Mouse (Mus musculus) urinary bladder, postnatal 14 days (tissue): Measurements from ENCODE around the gene Sar1b.
"Not testable (repeated sequence)": the region's sequence is repeated elsewhere in the genome, so short reads cannot be mapped to it uniquely, and the experiment has no call there.

Experiments used
- DNase-seq: peaks from one replicate; pipeline ENCODE4 v3.0.0; 2021; ENCODE audit warnings: low spot score

The Sar1b gene

DNA sequence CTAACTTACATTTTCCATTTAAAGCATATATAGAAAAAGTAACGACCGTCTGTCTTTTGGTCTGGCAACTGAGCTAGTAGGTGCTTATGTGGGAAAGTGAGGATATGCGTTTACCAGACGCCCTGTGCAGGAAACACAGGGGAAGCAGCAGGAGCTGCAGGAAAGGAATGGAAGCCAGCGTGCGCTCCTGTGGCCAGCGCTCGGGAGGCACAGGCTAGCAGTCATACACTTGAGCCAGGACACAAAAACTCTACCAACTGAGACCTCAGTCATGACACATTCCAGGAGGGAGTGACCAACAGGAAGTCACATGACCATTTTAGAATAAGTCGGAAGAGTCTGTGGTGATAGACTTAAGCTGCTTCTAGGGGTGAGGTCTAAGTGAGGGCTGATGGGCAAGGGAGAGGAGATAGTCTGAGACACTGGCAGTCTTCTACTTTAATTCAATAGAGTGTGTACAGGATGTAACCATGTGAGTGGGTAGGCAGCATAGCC, 17.3 kb downstream of the Sar1b start:
- DNase-seq, result no peak

DNA sequence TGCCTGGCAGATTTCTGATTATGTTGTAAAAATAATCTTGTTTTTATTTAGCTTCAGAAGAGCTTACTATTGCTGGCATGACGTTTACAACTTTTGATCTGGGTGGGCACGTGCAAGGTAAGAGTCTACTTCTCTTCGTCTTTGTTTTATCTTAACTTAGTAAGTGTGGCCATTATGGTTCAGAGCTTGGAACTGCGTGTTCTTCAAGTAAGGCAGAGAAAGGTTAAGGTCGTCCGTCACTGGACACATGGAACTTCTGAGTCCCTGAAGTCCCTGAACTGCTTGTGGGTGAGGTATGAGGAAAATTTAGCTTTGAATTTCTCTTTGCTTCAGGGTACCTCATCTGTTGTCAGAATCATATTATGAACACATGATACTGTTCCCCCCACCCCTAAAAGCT, 19.2 kb downstream of the Sar1b start:
- DNase-seq, result no peak

DNA sequence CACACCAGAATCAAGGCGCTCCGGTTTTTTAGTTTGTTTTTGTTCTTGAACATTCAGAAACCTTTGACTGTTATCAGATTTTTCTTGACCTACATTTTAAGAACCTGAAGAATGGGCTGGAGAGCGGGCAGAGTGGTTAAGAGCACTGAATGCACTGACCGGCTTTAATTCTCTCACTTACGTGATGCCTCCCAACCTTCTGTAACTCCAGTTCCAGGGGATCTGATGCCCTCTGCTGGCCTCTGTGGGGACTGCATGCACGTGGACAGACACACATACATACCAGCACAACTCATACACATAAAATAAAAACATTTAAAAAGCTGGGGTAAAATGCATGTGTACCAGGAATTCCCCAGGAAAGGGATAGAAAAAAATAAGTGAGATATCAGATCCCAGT, 22.4 kb downstream of the Sar1b start:
- DNase-seq, result peak; percentile 57

DNA sequence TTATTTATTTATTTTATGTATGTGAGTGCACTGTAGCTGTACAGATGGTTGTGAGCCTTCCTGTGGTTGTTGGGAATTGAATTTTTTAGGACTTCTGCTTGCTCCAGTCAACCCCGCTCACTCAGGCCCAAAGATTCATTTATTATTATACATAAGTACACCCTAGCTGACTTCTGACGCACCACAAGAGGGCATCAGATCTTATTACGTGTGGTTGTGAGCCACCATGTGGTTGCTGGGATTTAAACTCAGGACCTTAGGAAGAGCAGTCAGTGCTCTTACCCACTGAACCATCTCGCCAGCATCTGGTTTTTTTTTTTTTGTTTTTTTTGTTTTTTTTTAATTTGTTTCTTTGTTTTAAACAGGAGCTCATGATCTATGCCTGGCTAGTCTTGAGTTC, 26.2 kb downstream of the Sar1b start:
- DNase-seq, result not testable (repeated sequence)

DNA sequence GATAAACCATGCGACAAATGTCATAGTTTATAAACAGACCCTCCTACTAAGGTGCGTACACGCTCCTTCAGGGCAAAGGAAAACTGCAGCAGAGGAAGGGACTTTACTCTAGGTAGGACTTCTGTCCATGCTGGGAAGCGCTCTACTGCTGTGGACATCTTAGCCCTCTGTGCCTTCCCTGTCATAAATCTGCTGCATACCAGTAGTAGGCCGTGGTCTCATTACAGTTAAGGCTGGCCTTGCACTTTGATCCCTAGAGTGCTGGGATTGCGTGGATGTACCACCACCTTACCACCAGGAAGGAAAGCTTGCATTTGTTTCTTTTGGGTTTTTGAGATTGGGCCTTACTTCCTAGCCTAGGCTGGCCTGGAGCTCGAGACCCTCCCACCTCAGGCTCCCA, 27.2 kb downstream of the Sar1b start:
- DNase-seq, result no peak

DNA sequence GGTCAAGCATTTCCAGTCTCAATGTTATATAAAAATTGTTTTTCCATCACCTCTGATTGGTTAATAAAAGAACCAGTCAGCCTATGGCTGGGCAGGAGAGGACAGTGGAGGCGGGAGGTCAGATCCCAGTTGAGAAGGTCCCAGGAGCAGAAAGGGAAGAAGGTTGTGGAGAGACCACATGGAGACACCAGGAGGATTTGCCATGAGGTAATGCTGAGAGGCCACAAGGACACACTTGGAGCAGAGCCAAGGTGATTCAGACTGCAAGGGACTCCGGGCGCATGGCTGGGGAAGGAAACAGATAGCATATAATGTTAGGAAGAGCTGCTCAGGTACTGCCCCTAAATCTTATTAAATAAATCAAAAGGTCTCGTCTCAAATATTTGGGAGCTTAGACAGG, 32.8 kb downstream of the Sar1b start:
- DNase-seq, result peak; percentile 40

DNA sequence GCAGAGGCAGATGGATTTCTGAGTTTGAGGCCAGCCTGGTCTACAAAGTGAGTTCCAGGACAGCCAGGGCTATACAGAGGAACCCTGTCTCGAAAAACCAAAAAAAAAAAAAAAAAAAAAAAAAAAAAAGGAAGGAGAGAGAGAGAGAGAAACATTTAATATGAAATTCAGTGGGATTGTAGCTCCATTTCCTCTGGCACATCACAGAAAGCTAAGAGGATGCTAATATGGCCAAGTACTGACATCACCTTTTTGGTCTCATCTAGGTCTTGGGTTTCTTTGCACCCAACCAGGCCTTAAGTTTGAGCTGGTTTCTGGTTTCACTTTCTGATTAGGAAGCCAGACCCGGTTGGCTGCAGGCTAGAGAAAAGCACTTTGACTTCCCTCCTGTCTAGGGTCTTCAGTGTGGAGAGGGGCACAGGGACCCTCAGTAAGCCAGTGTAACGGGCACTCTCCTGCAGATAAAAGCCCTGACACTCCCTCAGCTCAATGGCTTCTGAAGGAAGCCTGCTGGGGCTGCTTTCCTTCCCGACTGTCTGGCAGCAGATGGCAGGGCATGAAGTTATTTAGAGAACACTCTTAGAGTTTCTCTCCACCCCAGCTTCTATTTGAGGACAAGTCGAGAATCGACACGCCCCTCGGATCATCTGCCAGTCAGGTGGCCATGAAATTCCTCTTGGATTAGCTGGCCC, 37.3 kb downstream of the Sar1b start:
- no peak for DNase-seq

DNA sequence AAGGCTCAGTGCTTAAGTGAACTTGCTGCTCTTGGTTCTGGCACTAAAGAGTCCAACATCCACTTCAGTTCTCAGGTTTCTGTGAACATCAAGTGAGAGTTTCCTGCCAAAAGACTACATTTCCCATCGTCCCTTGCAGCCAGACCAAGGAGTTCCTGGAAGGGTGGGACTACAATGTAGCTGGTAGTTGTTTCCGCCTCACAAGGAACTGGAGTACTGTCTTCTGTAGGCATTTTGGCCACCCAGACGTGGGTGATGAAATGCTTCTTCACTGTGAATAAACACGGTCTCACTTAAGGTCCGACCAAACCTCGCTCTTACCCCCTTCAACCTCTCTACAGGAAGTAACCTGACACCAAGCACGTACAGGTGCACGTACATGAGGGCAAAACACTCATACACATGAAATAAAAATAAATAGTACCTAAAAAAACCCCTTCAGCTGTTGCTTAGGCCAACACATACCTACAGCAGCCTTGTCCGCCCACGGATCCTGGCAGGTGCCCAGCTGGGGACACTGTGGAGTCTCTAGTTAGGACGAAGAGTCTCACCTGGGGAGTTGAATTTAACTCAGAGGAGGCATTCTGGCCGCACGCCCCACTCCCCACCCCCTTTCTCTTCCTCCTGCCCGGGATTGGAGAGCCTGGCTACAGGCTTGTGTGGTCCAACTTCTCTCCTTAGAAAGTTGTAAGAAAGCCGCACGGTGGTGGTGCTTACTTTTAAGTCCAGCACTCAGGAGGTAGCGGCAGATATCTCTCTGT, 41.9 kb downstream of the Sar1b start:
- DNase-seq, result peak; percentile 79

DNA sequence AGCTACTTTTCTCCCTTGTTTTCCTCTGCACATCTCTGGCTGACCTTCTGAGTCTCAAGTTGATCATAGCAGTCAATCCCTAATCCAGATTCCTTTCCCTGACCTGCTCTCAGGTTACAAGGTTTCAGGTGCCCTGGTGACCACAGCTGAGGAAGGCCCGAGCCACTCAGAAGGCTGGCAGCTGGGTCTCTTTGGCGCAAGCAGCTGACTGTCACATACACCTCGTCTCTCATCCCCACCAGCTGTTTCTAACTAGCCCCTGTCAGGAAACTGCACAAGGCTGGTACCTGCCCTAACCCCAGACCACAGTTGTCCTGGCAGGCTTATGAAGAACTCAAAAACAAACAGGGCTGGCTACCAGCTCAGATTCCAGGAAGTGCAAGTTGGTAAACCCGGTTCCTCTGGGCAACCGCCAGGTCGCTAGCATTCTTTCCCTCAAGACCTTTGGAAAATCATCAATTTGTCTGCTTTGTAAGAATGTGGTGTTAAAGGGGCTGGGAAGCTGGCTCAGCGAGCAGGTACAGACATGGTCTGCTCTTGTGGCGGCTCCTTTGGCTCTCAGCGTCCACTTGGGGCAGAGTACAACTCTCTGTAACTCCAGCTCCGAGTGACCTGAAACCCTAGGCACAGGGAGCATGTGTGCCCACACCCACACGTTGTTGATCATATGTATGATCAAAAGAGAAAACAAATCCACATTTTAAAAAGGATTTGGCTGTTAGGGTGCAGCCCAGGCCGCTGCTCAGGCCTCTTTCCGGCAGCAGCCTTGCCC, 43.8 kb downstream of the Sar1b start:
- no peak for DNase-seq

DNA sequence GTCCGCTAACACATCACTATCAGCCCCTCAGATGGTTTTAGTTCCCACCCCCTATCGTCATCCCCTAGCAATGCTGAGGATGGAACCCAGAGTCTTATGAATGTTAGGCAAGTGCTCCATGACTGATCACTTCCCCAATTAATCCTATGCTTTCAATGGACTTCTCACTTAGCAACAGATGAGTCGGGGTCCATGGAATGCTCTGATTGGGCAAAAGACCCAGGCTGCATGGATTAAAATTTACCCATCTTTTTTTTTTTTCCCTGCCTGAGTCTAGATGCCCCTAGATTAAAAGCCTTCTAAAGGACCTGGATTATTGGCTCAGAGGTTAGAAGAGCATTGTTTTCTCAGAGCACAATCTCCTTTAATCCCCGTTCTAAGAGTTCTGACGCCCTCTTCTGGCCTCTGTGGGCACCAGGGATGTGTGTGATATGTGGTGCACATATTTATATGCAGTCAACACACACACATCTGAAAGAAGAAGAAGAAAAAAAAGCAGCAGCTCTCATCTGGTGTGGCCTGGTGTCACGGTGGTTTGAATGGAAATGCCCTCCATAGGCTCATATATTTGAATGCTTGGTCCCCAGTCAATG, 46.2 kb downstream of the Sar1b start:
- no peak for DNase-seq

DNA sequence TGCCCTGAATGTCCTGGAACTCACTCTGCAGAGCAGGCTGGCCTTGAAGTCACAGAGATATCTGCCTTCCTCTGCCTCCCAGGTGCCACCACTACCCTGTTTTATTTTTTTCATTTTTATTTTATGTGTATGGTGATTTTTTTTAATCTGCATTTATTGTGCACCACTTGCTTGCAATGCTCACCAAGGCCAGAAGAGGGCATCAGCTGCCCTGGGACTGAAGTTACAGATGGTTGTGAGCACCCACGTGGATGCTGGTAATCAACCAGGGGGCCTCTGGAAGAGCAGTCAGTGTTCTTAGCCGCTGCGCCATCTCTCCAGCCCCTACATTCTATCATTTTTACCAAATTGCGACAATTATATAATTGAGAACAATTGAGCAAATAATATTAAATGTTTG, 47.7 kb downstream of the Sar1b start:
- DNase-seq, result no peak

DNA sequence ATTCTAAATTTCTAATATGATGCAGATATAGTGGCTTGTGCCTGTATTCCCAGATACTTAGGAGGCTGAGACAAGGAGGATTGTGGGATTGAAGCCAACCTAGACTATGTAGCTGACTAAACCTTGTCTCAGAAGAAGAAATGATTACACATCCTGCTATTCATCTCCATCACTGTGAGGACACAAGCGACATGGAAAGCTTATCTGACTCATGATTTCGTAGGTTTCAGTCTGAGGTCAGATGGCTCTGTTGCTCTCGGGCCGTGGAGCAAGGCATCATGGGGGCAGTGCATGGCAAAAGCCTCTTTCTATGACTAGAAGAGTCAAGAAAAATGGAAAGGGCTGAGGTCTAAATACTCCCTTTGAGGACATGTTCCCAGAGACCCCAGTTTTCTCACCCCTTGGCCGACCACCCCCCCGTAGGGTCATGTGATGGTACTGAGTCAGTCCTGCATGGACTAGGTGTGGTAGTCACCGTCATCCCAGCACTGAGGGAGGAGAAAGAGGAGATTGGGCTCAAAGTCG, 48.6 kb downstream of the Sar1b start:
- DNase-seq, result no peak

DNA sequence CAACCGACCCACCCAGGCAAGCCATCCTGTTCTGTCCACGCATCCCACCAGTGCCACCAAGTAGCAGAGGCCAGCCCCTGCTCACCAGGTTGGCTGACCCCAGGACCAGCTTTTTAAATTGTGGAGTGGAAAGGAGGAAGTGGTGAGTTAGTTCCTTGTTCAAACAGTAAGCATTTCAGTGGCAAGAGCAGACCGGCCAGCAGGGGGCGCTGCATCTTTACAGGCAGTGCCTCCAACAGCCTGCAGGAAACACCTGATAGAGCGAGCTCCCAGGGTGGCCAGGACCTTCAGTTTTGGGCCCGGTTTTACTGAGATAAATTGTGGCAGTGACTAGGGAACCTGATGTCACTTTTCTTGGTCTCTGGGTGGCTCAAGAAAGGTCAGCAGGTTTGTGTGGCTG, 54.3 kb downstream of the Sar1b start:
- peak; percentile 93 for DNase-seq

DNA sequence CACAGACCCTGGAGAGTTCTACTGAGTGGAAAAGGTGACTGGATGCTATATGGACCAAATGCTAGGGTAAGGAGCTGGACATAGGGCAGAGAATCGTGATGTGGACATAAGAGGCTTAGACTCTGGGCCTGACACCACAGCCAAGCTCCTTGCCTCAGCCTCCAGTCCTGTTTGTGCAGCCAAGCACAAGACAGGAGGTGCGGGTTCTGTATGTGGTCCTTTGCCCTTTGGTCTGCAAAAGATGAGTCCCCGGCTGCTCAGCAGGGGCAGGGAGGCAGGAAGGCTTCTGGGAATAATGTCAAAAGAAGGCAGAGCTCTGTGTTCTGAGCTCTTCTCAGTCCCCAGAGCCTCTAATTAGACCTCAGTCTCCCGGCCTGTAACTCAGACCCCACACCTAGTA, 55.4 kb downstream of the Sar1b start:
- DNase-seq, result no peak

DNA sequence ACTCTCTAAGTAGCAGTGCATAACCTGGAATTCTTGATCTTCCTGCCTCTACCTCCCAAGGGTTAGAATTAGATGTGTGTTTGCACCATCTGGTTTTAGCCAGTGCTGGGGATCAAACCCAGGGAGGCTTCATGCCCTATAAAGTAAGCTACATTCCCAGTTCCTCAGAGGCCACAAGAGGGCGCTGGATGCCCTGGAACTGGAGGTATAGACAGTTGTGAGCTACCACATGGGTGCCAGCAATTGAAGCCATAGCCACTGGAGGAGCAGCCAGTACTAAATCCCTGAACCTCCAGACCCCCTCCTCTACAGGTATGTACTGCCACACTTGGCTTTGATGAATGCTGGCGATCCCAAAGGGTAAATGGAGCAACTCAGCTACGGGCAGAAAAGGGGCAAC, 56.5 kb downstream of the Sar1b start:
- DNase-seq, result peak; percentile 56

DNA sequence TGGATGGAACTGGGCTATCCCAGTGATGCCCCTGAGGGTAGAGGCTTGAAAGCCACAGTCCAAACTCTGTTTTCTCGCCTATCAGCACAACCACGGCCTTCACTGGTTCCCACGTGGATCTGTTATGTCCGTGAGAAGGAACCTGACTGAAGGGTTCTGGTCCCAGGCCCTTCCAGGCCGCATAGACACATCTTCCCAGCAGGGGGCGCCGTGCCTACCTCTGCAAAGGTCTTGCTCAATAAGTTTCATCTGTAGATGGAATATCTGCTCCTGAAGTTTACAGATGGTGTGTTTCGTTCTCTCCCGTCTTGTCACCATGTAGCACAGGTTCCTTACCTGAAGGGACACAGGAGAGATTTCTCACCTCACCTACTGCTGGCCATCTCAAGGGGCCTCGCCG, 57.4 kb downstream of the Sar1b start:
- peak; percentile 86 for DNase-seq

DNA sequence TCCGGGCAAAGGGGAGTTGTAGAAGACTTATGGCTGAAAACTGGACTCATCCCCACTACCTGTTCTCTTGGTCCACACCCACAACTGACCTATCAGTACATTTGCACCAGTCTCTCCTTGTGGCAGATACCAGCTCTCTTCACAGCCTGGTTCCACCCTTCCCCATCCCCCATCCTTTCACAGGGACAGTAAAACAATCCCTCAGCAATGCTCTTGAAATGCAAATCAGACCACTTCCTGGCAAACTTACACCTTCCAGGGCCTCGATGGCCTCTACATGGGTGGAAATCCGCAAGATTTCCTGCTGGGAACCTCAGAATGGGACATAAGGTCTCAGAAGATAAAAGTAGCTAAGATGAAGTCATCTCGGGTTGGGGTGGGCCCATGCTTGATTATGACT, 59.2 kb downstream of the Sar1b start:
- no peak for DNase-seq

DNA sequence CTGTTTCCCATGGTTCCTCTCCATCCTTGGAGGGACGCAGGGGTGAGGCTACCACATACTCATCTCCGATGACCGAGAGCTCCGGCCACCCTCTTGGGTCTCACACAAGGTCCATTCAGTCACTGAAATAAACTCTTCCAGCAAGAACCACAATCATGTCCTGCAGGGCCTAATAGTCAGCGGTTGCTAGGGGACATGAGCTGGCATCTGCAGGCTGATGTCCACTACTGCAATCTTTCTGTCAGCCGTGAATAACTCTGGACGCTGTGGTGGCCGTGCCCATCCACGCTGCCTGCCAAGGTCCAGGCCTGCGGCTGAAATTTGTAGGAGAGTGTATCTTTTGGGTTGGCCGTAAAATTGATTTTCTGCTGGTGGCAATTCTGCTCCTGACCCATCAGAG, 59.8 kb downstream of the Sar1b start:
- no peak for DNase-seq

DNA sequence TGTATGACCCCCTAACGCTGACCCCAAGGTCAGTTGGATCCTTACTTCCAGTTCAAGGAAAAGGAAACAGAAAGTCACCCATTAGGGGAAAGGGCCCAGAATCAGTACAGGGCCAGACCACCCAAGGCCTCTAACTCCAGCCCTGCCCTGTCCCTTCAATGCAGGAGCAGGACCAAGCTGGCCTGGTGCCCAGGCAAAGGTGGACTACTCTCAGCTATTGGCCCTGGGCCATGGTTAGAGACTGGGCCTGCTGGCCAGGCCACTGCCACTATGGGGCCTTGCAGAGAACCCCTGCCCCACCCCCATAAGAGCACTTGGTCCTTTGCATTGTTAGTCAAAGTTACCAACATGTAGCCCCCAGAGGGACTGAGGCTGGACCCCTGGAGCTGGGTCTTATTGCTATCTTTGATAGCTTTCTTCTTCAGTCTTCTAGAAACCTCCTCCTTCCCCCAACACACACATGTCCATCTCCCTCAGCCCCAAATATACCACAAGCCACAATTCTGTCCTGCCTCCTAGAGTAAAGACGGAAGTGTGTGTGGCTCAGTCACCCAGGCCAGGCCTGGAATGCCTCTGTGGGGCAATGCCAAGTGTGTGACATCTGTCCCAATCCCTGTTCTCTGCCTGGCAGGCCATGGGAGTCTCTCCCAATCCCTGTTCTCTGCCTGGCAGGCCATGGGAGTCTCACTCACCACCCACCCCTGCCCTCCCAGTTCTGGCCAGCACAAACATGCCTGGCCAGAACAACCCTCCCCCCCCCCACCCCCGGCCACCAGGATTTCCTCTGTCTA, 60.7 kb downstream of the Sar1b start:
- DNase-seq, result peak; percentile 44

DNA sequence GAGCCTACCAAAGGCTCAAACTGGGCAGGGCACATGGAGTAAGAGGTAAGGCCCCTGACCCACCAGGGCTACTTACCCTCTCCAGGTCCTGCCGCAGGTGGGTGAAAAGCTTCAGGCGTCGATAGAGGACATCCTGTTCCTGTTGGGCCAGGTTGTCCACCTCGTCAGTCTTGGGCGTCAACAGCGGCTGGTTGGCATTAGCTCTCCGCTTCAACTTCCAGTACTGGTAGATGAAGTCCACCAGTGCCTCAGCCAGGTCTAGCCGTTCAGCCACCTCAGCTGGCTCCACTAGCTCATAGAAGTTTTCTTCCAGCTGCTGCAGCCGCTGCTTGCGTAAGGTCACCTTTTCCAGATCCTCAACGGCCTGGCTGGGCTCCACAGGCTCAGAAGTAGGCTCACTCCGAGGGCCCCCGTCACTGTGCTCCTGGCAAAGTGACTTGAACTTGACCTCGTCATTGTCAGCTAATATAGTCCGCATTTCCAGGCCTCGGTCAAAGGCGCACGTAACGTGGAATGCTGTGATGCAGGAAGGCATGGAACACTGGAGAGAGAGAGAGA, 61.5 kb downstream of the Sar1b start:
- no peak for DNase-seq
